Mouse (Mus musculus): Measurements from ENCODE around the gene Xpr1. TPM values are rescaled to one million over a fixed set of nuclear protein-coding genes. Genes with fewer than 3 reads are reported as not detected.

Gene Xpr1
- total and polyA plus RNA-seq, 3 experiments: 8.5 to 34.4 (median 30.3) TPM

- H3K79me2 ChIP-seq (replicated peaks; ENCODE audit: control insufficient read depth, insufficient read depth, low read length): no peaks in the 10 kb centered on the region
- no peak for DNase-seq
- no peak overlapping the region for H3K4me3 ChIP-seq
- intact Hi-C loops (cut with DNase I): no loop called here
- no peak overlapping the region for H3K27ac ChIP-seq
- TF ChIP-seq EP300 (IDR thresholded peaks at IDR 0.05; ENCODE audit: insufficient read depth, low read depth, low read length) (no peak), POLR2A (IDR thresholded peaks at IDR 0.05; ENCODE audit: insufficient read depth, low read depth, low read length) (no peak), CTCF (IDR thresholded peaks at IDR 0.05) (no peak)
- H3K9ac ChIP-seq (ENCODE audit: low read depth, low read length): no peak overlapping the region
- H3K36me3 ChIP-seq (ENCODE audit: control insufficient read depth, insufficient read depth, low read length): no peaks in the 10 kb centered on the region
- WGBS: 57% methylated on average over 6 of the region's 6 CpGs
- no peaks in the 10 kb centered on the region for H3K27me3 ChIP-seq (ENCODE audit: control insufficient read depth, insufficient read depth, low read length)
- no peaks in the 10 kb centered on the region for H3K4me1 ChIP-seq (ENCODE audit: control insufficient read depth, insufficient read depth, low read length)
Measured at GRCm38 (mm10) chr1:155447277-155447676, 30.1 kb upstream of the Xpr1 start.

- H3K36me3 ChIP-seq (ENCODE audit: control insufficient read depth, insufficient read depth, low read length): no peaks in the 10 kb centered on the region
- WGBS: 89% methylated on average over 4 of the region's 4 CpGs
- no peak for TF ChIP-seq CTCF (IDR thresholded peaks at IDR 0.05)
- TF ChIP-seq POLR2A (IDR thresholded peaks at IDR 0.05; ENCODE audit: insufficient read depth, low read depth, low read length): no peak
- TF ChIP-seq EP300 (IDR thresholded peaks at IDR 0.05; ENCODE audit: insufficient read depth, low read depth, low read length): no peak
- H3K27me3 ChIP-seq (ENCODE audit: control insufficient read depth, insufficient read depth, low read length): no peaks in the 10 kb centered on the region
- no peak overlapping the region for H3K9ac ChIP-seq (ENCODE audit: low read depth, low read length)
- H3K79me2 ChIP-seq (replicated peaks; ENCODE audit: control insufficient read depth, insufficient read depth, low read length): no peaks in the 10 kb centered on the region
- H3K4me3 ChIP-seq: no peak overlapping the region
- no peak overlapping the region for H3K27ac ChIP-seq
- no peak for DNase-seq
- H3K4me1 ChIP-seq (ENCODE audit: control insufficient read depth, insufficient read depth, low read length): no peaks in the 10 kb centered on the region
- intact Hi-C loops (cut with DNase I): loop anchor here (5.0 kb wide), 1 partner anchor 39 kb away; no protein-coding TSS in a partner anchor
Measured at GRCm38 (mm10) chr1:155443115-155443514, 25.9 kb upstream of the Xpr1 start.

- intact Hi-C loops (cut with DNase I): loop anchor here (5.0 kb wide), 1 partner anchor 40 kb away; no protein-coding TSS in a partner anchor
- Histone ChIP-seq H3K27me3 (ENCODE audit: control insufficient read depth, insufficient read depth, low read length) (no peaks in the 10 kb centered on the region), H3K36me3 (ENCODE audit: control insufficient read depth, insufficient read depth, low read length) (no peaks in the 10 kb centered on the region), H3K4me3 (no peak overlapping the region), H3K4me1 (ENCODE audit: control insufficient read depth, insufficient read depth, low read length) (no peaks in the 10 kb centered on the region), H3K79me2 (replicated peaks; ENCODE audit: control insufficient read depth, insufficient read depth, low read length) (no peaks in the 10 kb centered on the region), H3K27ac (no peak overlapping the region), H3K9ac (ENCODE audit: low read depth, low read length) (no peak overlapping the region)
- no peak for DNase-seq
- WGBS: 66% methylated on average over 13 of the region's 13 CpGs
- TF ChIP-seq CTCF (IDR thresholded peaks at IDR 0.05) (no peak), POLR2A (IDR thresholded peaks at IDR 0.05; ENCODE audit: insufficient read depth, low read depth, low read length) (no peak), EP300 (IDR thresholded peaks at IDR 0.05; ENCODE audit: insufficient read depth, low read depth, low read length) (no peak)
Measured at GRCm38 (mm10) chr1:155442521-155443001, 25.3 kb upstream of the Xpr1 start.

GRCm38 (mm10) chr1:155439551-155439950 lies 22.3 kb upstream of the Xpr1 start:
- H3K27ac ChIP-seq: no peak overlapping the region
- no peaks in the 10 kb centered on the region for H3K36me3 ChIP-seq (ENCODE audit: control insufficient read depth, insufficient read depth, low read length)
- no peak for DNase-seq
- H3K4me3 ChIP-seq: no peak overlapping the region
- WGBS: 63% methylated on average over 7 of the region's 7 CpGs
- intact Hi-C loops (cut with DNase I): no loop called here
- TF ChIP-seq CTCF (IDR thresholded peaks at IDR 0.05) (no peak), POLR2A (IDR thresholded peaks at IDR 0.05; ENCODE audit: insufficient read depth, low read depth, low read length) (no peak), EP300 (IDR thresholded peaks at IDR 0.05; ENCODE audit: insufficient read depth, low read depth, low read length) (no peak)
- H3K9ac ChIP-seq (ENCODE audit: low read depth, low read length): no peak overlapping the region
- no peaks in the 10 kb centered on the region for H3K4me1 ChIP-seq (ENCODE audit: control insufficient read depth, insufficient read depth, low read length)
- H3K27me3 ChIP-seq (ENCODE audit: control insufficient read depth, insufficient read depth, low read length): no peaks in the 10 kb centered on the region
- no peaks in the 10 kb centered on the region for H3K79me2 ChIP-seq (replicated peaks; ENCODE audit: control insufficient read depth, insufficient read depth, low read length)

- no peak for DNase-seq
- WGBS: 69% methylated on average over 3 of the region's 3 CpGs
- no peaks in the 10 kb centered on the region for H3K79me2 ChIP-seq (replicated peaks; ENCODE audit: control insufficient read depth, insufficient read depth, low read length)
- H3K36me3 ChIP-seq (ENCODE audit: control insufficient read depth, insufficient read depth, low read length): no peaks in the 10 kb centered on the region
- no peak overlapping the region for H3K9ac ChIP-seq (ENCODE audit: low read depth, low read length)
- intact Hi-C loops (cut with DNase I): no loop called here
- no peak overlapping the region for H3K27ac ChIP-seq
- TF ChIP-seq POLR2A (IDR thresholded peaks at IDR 0.05; ENCODE audit: insufficient read depth, low read depth, low read length) (no peak), CTCF (IDR thresholded peaks at IDR 0.05) (no peak), EP300 (IDR thresholded peaks at IDR 0.05; ENCODE audit: insufficient read depth, low read depth, low read length) (no peak)
- H3K4me3 ChIP-seq: no peak overlapping the region
- no peaks in the 10 kb centered on the region for H3K27me3 ChIP-seq (ENCODE audit: control insufficient read depth, insufficient read depth, low read length)
- H3K4me1 ChIP-seq (ENCODE audit: control insufficient read depth, insufficient read depth, low read length): no peaks in the 10 kb centered on the region
Measured at GRCm38 (mm10) chr1:155438525-155438924, 21.3 kb upstream of the Xpr1 start.

GRCm38 (mm10) chr1:155429304-155429703 lies 12.1 kb upstream of the Xpr1 start:
- 84% methylated on average over 7 of the region's 7 CpGs for WGBS
- TF ChIP-seq POLR2A (IDR thresholded peaks at IDR 0.05; ENCODE audit: insufficient read depth, low read depth, low read length): no peak
- no peak for TF ChIP-seq EP300 (IDR thresholded peaks at IDR 0.05; ENCODE audit: insufficient read depth, low read depth, low read length)
- TF ChIP-seq CTCF (IDR thresholded peaks at IDR 0.05): no peak
- no peak for DNase-seq
- Histone ChIP-seq H3K36me3 (ENCODE audit: control insufficient read depth, insufficient read depth, low read length) (no peaks in the 10 kb centered on the region), H3K9ac (ENCODE audit: low read depth, low read length) (no peak overlapping the region), H3K27me3 (ENCODE audit: control insufficient read depth, insufficient read depth, low read length) (no peaks in the 10 kb centered on the region), H3K4me1 (ENCODE audit: control insufficient read depth, insufficient read depth, low read length) (no peaks in the 10 kb centered on the region), H3K4me3 (no peak overlapping the region), H3K79me2 (replicated peaks; ENCODE audit: control insufficient read depth, insufficient read depth, low read length) (no peaks in the 10 kb centered on the region), H3K27ac (no peak overlapping the region)
- intact Hi-C loops (cut with DNase I): no loop called here

Measured in heart, adult 2 months (tissue).